Mouse (Mus musculus) hindbrain, embryonic 11.5 days (tissue): ENCODE results near the gene Bbs9. TPM values are rescaled to one million over a fixed set of nuclear protein-coding genes. Genes with fewer than 3 reads are reported as not detected.
A peak's percentile ranks its signal among the peaks of the same experiment; 100 is the strongest.

Source experiments
- ATAC-seq: fragments of 200-750 bp; cut with Nextera tagmentation; 2 replicates; pipeline ENCODE4 v1.8.0; 2017; ENCODE audit warnings: mild to moderate bottlenecking, moderate TSS enrichment, moderate library complexity; ENCODE audit not compliant: low FRiP score
- DNase-seq: peaks from one replicate; pipeline ENCODE4 v3.0.0-alpha.2; 2015; ENCODE audit warnings: low spot score
- H3K27ac ChIP-seq: fragments of 300-500 bp; sonication (generic); 2 replicates; pipeline ENCODE4 v1.5.1; 2014; ENCODE audit warnings: mild to moderate bottlenecking, low read depth, low read length
- H3K27me3 ChIP-seq: fragments of 300-500 bp; sonication (generic); 2 replicates; pipeline ENCODE4 v1.6.1; 2014; ENCODE audit warnings: mild to moderate bottlenecking, low read length, moderate library complexity, mixed read lengths; ENCODE audit not compliant: control insufficient read depth, insufficient read depth
- H3K36me3 ChIP-seq: fragments of 300-500 bp; sonication (generic); 2 replicates; pipeline ENCODE4 v1.6.1; 2014; ENCODE audit warnings: mild to moderate bottlenecking, low read length, moderate library complexity, mixed read lengths; ENCODE audit not compliant: control insufficient read depth, insufficient read depth
- H3K4me1 ChIP-seq: fragments of 300-500 bp; sonication (generic); replicated peaks from 2 replicates; pipeline ENCODE4 v1.6.1; 2014; ENCODE audit warnings: low read length, mixed read lengths; ENCODE audit not compliant: control insufficient read depth, insufficient read depth
- H3K4me2 ChIP-seq: fragments of 300-500 bp; sonication (generic); replicated peaks from 2 replicates; pipeline ENCODE4 v1.6.1; 2014; ENCODE audit warnings: mild to moderate bottlenecking, low read depth, low read length
- H3K4me3 ChIP-seq: fragments of 300-500 bp; sonication (generic); 2 replicates; pipeline ENCODE4 v1.5.1; 2014; ENCODE audit warnings: low read depth, low read length
- H3K9ac ChIP-seq: fragments of 300-500 bp; sonication (generic); 2 replicates; pipeline ENCODE4 v1.6.1; 2014; ENCODE audit warnings: low read depth, low read length
- H3K9me3 ChIP-seq: fragments of 300-500 bp; sonication (generic); 2 replicates; pipeline ENCODE4 v1.6.1; 2016; ENCODE audit warnings: low read length; ENCODE audit not compliant: control insufficient read depth
- WGBS: fragments of 180-500 bp; shearing (Covaris S2); extraction: QIAGEN DNeasy Blood & Tissue Kit; methylation state at CpG from one replicate; pipeline ENCODE4 v1.1.7; 2014; 5-methylcytosine and 5-hydroxymethylcytosine counted together
- polyA plus RNA-seq: library from polyadenylated mRNA; unstranded; fragments of >200 nt; fragmentation: Nextera tagmentation; extraction: Ambion mirVana; gene quantifications from 2 replicates; pipeline ENCODE4 v1.2.1, GENCODE M21; 2014

Gene Bbs9
- 16.9 and 17.7 TPM in 2 replicates for polyA plus RNA-seq

GRCm38 (mm10) chr9:22475424-22475868 is at the start of gene Bbs9:
Bbs9 (plus strand) TSS chr9:22475715.
- ATAC-seq: peak; percentile 100
- 0 out of 2 replicates have a peak within 1 kb of the TSS, but pooled peaks have one; percentile 19 for H3K27ac ChIP-seq
- peak within 1 kb of the TSS; percentile 50 for H3K9ac ChIP-seq
- no peaks in the 10 kb centered on the region for H3K4me1 ChIP-seq
- H3K36me3 ChIP-seq: no peaks in the 10 kb centered on the region
- H3K4me2 ChIP-seq: peak within 1 kb of the TSS; percentile 76
- DNase-seq: peak; percentile 93
- H3K27me3 ChIP-seq: no peaks in the 10 kb centered on the region
- peak within 1 kb of the TSS; percentile 53 for H3K4me3 ChIP-seq
- under 1% methylated on average over 25 of the region's 25 CpGs for WGBS
- no peaks in the 10 kb centered on the region for H3K9me3 ChIP-seq

DNA sequence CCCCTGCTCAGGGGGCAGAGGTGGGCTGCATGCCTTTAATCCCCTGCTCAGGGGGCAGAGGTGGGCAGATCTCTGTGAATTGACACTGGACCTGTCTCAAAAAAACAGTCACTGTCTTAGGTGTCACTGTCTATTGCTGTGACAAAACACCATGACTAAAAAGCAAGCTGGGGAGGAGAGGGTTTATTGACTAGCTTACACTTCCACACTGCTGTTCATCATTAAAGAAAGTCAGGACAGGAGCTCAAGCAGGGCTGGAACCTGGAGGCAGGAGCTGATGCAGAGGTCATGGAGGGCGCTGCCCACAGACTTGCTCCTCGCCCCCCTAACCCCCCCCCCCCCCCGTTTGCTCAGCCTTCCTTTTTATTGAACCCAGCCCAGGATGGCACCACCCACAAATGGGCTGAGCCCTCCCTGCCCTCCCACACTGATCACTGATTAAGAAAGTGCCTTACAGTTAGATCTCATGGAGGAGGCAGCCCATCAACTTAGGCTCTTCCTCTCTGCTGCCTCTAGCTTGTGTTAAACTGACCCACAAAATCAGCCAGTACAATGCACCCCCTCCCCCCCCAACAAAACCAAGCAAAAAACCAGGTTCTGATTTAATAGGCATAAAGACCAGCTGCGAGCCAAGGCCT is 47.4 kb upstream of the Bbs9 start:
- H3K4me2 ChIP-seq: no peak overlapping the region
- no peaks in the 10 kb centered on the region for H3K4me1 ChIP-seq
- no peaks in the 10 kb centered on the region for H3K27me3 ChIP-seq
- H3K9me3 ChIP-seq: no peaks in the 10 kb centered on the region
- no peak overlapping the region for H3K27ac ChIP-seq
- H3K4me3 ChIP-seq: no peak overlapping the region
- DNase-seq: no peak
- no peak overlapping the region for H3K9ac ChIP-seq
- ATAC-seq: no peak
- 22% methylated on average over 2 of the region's 4 CpGs for WGBS
- H3K36me3 ChIP-seq: no peaks in the 10 kb centered on the region

GRCm38 (mm10) chr9:22428666-22429410 is 46.7 kb upstream of the Bbs9 start:
- no peaks in the 10 kb centered on the region for H3K4me1 ChIP-seq
- no peak overlapping the region for H3K4me2 ChIP-seq
- no peaks in the 10 kb centered on the region for H3K36me3 ChIP-seq
- H3K4me3 ChIP-seq: no peak overlapping the region
- H3K27ac ChIP-seq: no peak overlapping the region
- no peaks in the 10 kb centered on the region for H3K27me3 ChIP-seq
- H3K9ac ChIP-seq: no peak overlapping the region
- ATAC-seq (no peak), DNase-seq (no peak)
- no peaks in the 10 kb centered on the region for H3K9me3 ChIP-seq
- 84% methylated on average over 14 of the region's 14 CpGs for WGBS

DNA sequence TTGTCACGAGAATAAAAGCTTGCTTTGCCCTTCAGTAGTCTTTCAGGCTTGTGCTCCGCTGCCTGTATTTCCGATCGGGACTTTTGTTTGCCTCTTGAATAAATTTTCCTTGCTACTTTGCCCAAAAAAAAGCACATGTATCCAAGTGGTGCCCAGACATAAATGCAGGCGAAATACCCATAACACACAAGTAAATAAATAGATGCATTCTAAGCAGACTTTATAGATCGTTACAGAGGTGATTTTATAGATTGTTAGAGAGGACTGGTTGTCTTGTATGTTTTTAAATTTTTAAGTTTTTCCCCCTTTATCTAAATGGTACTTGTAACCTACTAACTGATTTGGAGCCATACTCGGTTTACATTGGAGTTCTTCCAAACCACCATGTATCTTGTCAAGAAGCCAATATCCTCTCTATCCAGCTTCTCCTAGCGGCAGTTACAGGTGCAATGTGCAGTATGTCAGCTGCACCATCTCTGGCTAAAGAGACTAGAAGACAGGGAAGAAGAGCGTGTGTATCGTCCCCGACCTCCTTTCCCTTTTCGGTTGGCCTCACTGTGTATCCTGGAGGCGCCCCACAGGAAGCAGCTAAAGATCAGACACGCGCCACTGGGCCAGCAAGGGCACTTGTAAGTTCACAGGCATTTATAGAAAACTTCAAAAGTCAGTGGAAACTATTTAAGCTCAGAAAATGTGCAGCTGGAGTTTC is 45.8 kb upstream of the Bbs9 start:
- Histone ChIP-seq H3K4me1 (no peaks in the 10 kb centered on the region), H3K27ac (no peak overlapping the region), H3K4me3 (no peak overlapping the region), H3K27me3 (no peaks in the 10 kb centered on the region), H3K9ac (no peak overlapping the region), H3K9me3 (no peaks in the 10 kb centered on the region), H3K36me3 (no peaks in the 10 kb centered on the region), H3K4me2 (no peak overlapping the region)
- no peak for ATAC-seq
- WGBS: 74% methylated on average over 15 of the region's 15 CpGs
- DNase-seq: no peak

DNA sequence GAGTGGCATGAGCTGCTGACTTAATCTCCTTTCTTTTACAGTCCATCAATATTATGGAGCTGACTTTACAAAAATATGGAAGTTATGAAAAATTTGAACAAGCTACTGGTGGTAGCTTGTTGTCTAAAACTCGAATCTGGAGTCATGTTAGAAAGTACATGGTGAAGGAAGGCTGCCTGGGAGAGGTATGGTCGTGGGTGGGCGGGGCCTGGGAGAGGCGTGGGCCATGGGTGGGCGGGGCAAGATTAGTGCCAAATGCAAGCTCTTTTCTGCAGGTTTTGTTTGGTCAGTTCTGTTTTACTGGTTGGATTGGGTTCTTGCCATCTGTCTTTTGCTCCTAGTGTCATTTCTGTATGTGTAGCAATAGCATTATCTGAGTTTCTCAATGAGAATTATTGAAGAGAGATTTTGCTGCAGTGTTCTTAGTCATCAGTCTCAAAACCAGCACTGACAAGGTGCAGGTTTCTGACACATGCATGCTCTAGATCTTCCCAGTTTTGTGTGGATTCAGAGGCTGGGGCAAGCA is 45.1 kb upstream of the Bbs9 start:
- H3K4me1 ChIP-seq: no peaks in the 10 kb centered on the region
- H3K36me3 ChIP-seq: no peaks in the 10 kb centered on the region
- H3K4me3 ChIP-seq: no peak overlapping the region
- no peak overlapping the region for H3K27ac ChIP-seq
- WGBS: 48% methylated on average over 5 of the region's 5 CpGs
- no peaks in the 10 kb centered on the region for H3K9me3 ChIP-seq
- no peak for DNase-seq
- H3K4me2 ChIP-seq: no peak overlapping the region
- ATAC-seq: no peak
- no peak overlapping the region for H3K9ac ChIP-seq
- no peaks in the 10 kb centered on the region for H3K27me3 ChIP-seq

GRCm38 (mm10) chr9:22433221-22433620 is 42.3 kb upstream of the Bbs9 start:
- H3K9ac ChIP-seq: no peak overlapping the region
- WGBS: 76% methylated on average over 2 of the region's 2 CpGs
- no peak overlapping the region for H3K4me2 ChIP-seq
- no peak for DNase-seq
- no peaks in the 10 kb centered on the region for H3K9me3 ChIP-seq
- no peaks in the 10 kb centered on the region for H3K36me3 ChIP-seq
- ATAC-seq: no peak
- no peak overlapping the region for H3K4me3 ChIP-seq
- no peaks in the 10 kb centered on the region for H3K27me3 ChIP-seq
- H3K4me1 ChIP-seq: no peaks in the 10 kb centered on the region
- H3K27ac ChIP-seq: no peak overlapping the region

DNA sequence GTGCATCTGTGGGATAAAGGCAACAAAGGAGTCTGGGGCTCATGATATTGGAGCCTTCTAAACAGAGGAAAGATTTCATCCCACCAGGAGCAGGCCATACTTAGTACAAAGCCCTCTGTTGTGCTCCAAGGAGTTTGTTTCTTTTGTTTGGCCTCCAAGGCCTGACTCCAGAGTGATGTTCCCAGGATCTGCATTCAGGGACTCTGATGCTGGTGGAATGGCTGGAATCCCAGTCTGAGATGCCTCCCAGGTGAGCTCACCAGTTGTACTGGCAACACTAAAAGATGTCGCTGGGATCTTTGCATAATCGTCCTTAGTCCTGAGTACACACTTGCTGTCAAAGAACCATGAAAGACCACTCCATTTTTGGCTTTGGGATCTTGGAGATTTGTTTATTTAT is 41.4 kb upstream of the Bbs9 start:
- H3K4me3 ChIP-seq: no peak overlapping the region
- H3K9me3 ChIP-seq: no peaks in the 10 kb centered on the region
- WGBS: 95% methylated on average over 2 of the region's 2 CpGs

GRCm38 (mm10) chr9:22438826-22439225 is 36.7 kb upstream of the Bbs9 start:
- ATAC-seq: no peak
- Histone ChIP-seq H3K27ac (no peak overlapping the region), H3K9me3 (no peaks in the 10 kb centered on the region), H3K4me3 (no peak overlapping the region), H3K9ac (no peak overlapping the region), H3K4me1 (no peaks in the 10 kb centered on the region), H3K36me3 (no peaks in the 10 kb centered on the region), H3K27me3 (no peaks in the 10 kb centered on the region), H3K4me2 (no peak overlapping the region)
- 72% methylated on average over 1 of the region's 1 CpGs for WGBS
- no peak for DNase-seq

More for the DNA sequence above, 41.4 kb upstream of the Bbs9 start:
- no peak overlapping the region for H3K4me2 ChIP-seq
- DNase-seq (no peak), ATAC-seq (no peak)
- no peak overlapping the region for H3K9ac ChIP-seq
- H3K27me3 ChIP-seq: no peaks in the 10 kb centered on the region
- no peak overlapping the region for H3K27ac ChIP-seq
- no peaks in the 10 kb centered on the region for H3K36me3 ChIP-seq
- H3K4me1 ChIP-seq: no peaks in the 10 kb centered on the region
